Mouse (Mus musculus) midbrain, embryonic 12.5 days (tissue): ENCODE measurements at regions not wholly inside any gene's neighbourhood (a gene's known extent, or its start where the extent isn't known, plus 50 kb on each side); places are given as distances from the start of the nearest gene placed in this dataset.

Experiments
- ATAC-seq: fragments of 200-750 bp; cut with Nextera tagmentation; 2 replicates; pipeline ENCODE4 v1.8.0; 2017; ENCODE audit warnings: low read depth, moderate TSS enrichment, moderate library complexity; ENCODE audit not compliant: low FRiP score
- H3K27ac ChIP-seq: fragments of 300-500 bp; sonication (generic); replicated peaks from 2 replicates; pipeline ENCODE4 v1.5.1; 2016; ENCODE audit warnings: mild to moderate bottlenecking
- H3K27me3 ChIP-seq: fragments of 300-500 bp; sonication (generic); 2 replicates; pipeline ENCODE4 v1.6.1; 2016; ENCODE audit warnings: mild to moderate bottlenecking
- H3K36me3 ChIP-seq: fragments of 300-500 bp; sonication (generic); 2 replicates; pipeline ENCODE4 v1.6.1; 2016
- H3K4me1 ChIP-seq: fragments of 300-500 bp; sonication (generic); 2 replicates; pipeline ENCODE4 v1.6.1; 2016
- H3K4me2 ChIP-seq: fragments of 300-500 bp; sonication (generic); replicated peaks from 2 replicates; pipeline ENCODE4 v1.6.1; 2016; ENCODE audit warnings: mild to moderate bottlenecking, moderate library complexity
- H3K4me3 ChIP-seq: fragments of 300-500 bp; sonication (generic); 2 replicates; pipeline ENCODE4 v1.5.1; 2016; ENCODE audit warnings: mild to moderate bottlenecking
- H3K9ac ChIP-seq: fragments of 300-500 bp; sonication (generic); replicated peaks from 2 replicates; pipeline ENCODE4 v1.6.1; 2016; ENCODE audit warnings: mild to moderate bottlenecking, moderate library complexity
- H3K9me3 ChIP-seq: fragments of 300-500 bp; sonication (generic); 2 replicates; pipeline ENCODE4 v1.6.1; 2016; ENCODE audit warnings: mild to moderate bottlenecking
- WGBS: fragments of 180-500 bp; shearing (Covaris S2); methylation state at CpG from one replicate; pipeline ENCODE4 v1.1.7; 2016; 5-methylcytosine and 5-hydroxymethylcytosine counted together

DNA sequence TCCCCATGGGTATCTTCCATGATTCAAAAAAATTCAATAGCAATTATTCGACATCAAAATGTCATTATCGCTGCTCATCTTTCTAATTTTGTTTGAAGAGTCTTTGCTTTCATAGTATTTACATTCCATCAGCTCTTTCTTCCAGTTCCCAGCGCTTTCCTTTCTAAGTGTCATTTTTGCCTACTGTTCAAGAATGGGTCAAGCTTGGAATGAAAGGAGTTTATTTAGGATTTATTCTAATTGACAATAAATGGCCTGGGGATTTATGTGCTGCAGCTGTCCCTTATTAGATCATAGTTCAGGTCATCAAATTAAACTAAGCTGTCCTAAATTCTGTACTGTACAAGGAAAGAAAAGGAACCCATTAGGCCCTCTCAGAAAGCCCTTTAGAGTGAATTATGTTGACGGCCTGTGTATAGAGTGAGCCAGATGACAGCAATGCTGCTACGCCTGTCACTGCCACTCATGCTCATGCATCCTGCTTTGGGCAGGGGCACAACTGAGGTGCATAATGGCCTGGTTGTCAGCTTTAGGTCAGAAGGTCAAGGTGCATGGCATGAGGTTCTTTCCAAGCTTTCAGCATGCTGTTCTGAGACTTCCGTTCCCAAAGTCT, 860.4 kb upstream of the Slc10a2 start:
- Histone ChIP-seq H3K9me3 (no peaks in the 10 kb centered on the region), H3K27me3 (no peaks in the 10 kb centered on the region), H3K36me3 (no peaks in the 10 kb centered on the region), H3K9ac (no peak overlapping the region), H3K4me3 (no peak overlapping the region), H3K4me2 (no peak overlapping the region), H3K27ac (no peak overlapping the region), H3K4me1 (no peaks in the 10 kb centered on the region)
- WGBS: 55% methylated on average over 6 of the region's 6 CpGs
- peak; percentile 96 for ATAC-seq

DNA sequence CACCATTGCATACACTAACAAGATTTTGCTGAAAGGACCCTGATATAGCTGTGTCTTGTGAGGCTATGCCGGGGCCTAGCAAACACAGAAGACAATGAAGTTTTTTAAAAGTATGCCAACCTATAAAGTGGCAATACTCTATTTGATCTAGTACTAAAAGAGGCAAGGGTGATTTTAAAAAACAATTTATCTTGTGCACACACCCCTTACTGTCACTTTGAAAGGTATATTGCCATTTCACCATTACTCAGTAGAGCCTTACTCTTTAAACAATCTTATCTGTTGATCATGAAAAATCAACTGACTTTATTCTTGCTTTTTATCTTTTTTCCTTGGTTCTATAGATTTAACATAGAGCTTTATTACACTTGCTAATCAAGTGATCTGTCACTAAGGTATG, 859.1 kb upstream of the Slc10a2 start:
- 84% methylated on average over 1 of the region's 1 CpGs for WGBS
- Histone ChIP-seq H3K27me3 (no peaks in the 10 kb centered on the region), H3K9me3 (no peaks in the 10 kb centered on the region), H3K9ac (no peak overlapping the region), H3K4me1 (no peaks in the 10 kb centered on the region), H3K27ac (no peak overlapping the region), H3K4me2 (no peak overlapping the region), H3K4me3 (no peak overlapping the region), H3K36me3 (no peaks in the 10 kb centered on the region)
- ATAC-seq: no peak

DNA sequence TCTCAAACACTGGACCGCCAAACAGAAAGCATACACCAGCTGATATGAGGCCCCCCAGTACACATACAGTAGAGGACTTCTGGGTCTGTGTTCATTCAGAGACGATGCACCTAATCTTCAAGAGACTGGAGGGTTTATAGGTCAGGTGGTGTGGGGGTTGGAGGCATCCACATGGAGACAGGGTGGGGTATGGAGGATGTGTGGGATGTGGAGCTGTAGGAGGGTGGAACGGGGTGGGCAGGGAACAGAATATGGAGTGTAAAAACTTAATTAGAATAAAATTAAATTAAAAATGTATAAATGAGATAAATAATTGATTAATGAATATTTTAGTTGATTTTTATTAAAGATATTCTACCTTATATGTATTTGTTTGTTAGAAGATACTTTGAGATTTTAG, 832.9 kb upstream of the Slc10a2 start:
- H3K4me1 ChIP-seq: no peaks in the 10 kb centered on the region
- no peaks in the 10 kb centered on the region for H3K27me3 ChIP-seq
- peak; percentile 58; the same call in 1 of the 2 replicates for ATAC-seq
- H3K9ac ChIP-seq: no peak overlapping the region
- H3K27ac ChIP-seq: no peak overlapping the region
- no peak overlapping the region for H3K4me2 ChIP-seq
- no peak overlapping the region for H3K4me3 ChIP-seq
- WGBS: 86% methylated on average over 3 of the region's 3 CpGs
- no peaks in the 10 kb centered on the region for H3K9me3 ChIP-seq
- H3K36me3 ChIP-seq: no peaks in the 10 kb centered on the region

DNA sequence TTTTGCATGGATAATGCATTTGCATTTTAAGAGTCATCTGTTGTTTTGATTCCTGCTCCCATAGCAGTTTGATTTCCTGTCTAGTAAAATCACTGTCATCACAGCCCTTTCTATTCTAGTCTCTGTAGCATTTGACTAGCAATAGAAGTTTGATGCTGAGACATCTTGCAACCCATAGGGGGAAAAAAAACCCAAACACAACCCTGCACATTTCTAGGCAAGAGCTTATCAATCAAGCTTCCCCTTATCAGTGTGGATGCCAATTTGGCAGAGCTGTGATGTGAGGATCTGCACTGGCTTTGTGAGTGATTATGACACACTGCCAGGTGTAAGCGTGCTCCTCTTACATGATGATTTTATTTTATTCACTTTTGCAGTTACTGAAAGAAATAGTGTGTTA, 813.0 kb upstream of the Slc10a2 start:
- Histone ChIP-seq H3K4me3 (no peak overlapping the region), H3K27ac (no peak overlapping the region), H3K9me3 (no peaks in the 10 kb centered on the region), H3K9ac (no peak overlapping the region), H3K27me3 (no peaks in the 10 kb centered on the region), H3K4me2 (no peak overlapping the region), H3K36me3 (no peaks in the 10 kb centered on the region), H3K4me1 (no peaks in the 10 kb centered on the region)
- ATAC-seq: no peak
- WGBS: 87% methylated on average over 1 of the region's 1 CpGs
